ENCODE assay signal across 8 mouse cellular contexts in genomic region chr15:78597729-78598128, GRCm38 (mm10). TPM values are rescaled to one million over a fixed set of nuclear protein-coding genes. Genes with fewer than 3 reads are reported as not detected.
DNase-seq lines count a peak whose midpoint lies in the region; ATAC-seq and TF ChIP-seq lines count a peak whose summit lies in the region.

No protein-coding gene starts in this region.

- H3K9ac ChIP-seq in heart, embryonic 12.5 days, result no peak overlapping the region
- H3K9ac ChIP-seq in liver, adult 2 months (ENCODE audit: low read depth, low read length), result no peak overlapping the region

- H3K4me2 ChIP-seq in heart, embryonic 12.5 days, result no peak overlapping the region

- no peak overlapping the region for H3K27ac ChIP-seq in heart, embryonic 12.5 days (ENCODE audit: poor library complexity, severe bottlenecking)
- peak overlapping the region; percentile 96 for H3K27ac ChIP-seq in bone marrow macrophage, adult 2 months (ENCODE audit: insufficient read depth, low read depth, low read length)
- H3K27ac ChIP-seq in liver, adult 2 months (replicated peaks; ENCODE audit: insufficient read depth, low read depth, low read length), result peak overlapping the region; percentile 12; the same call in 1 of the 2 replicates

- no peaks in the 10 kb centered on the region for H3K79me2 ChIP-seq in liver, adult 2 months (ENCODE audit: control insufficient read depth, insufficient read depth, low read length)

- ATAC-seq in heart, embryonic 12.5 days (ENCODE audit: insufficient number of reproducible peaks, low FRiP score), result no peak

- H3K9me3 ChIP-seq in heart, embryonic 12.5 days (replicated peaks), result no peaks in the 10 kb centered on the region

- DNase-seq in heart, adult 11 months, result peak; percentile 96
- no peak for DNase-seq in liver, adult 2 months (ENCODE audit: extremely low read depth, low read depth, low spot score)
- DNase-seq in natural killer cell, adult 2 months (ENCODE audit: low spot score in 2 of 2), result peak; percentile 81 to 82
- DNase-seq in frontal cortex, postnatal 10 days (ENCODE audit: low spot score in 2 of 2), result no peak
- DNase-seq in adipocyte (ENCODE audit: low spot score), result no peak
- DNase-seq in left cerebral cortex, adult 18-20 months (ENCODE audit: low spot score in 2 of 2), result no peak

- H3K36me3 ChIP-seq in heart, embryonic 12.5 days, result no peaks in the 10 kb centered on the region
- H3K36me3 ChIP-seq in liver, adult 2 months (ENCODE audit: control insufficient read depth, insufficient read depth, low read length), result no peaks in the 10 kb centered on the region

- 46% methylated on average over 4 of the region's 4 CpGs for WGBS in heart, embryonic 12.5 days
- 77% methylated on average over 4 of the region's 4 CpGs for WGBS in liver, adult 2 months

- peak; percentile 80; the same call in 1 of the 2 replicates for TF ChIP-seq POLR2A in bone marrow macrophage, adult 2 months (IDR thresholded peaks at IDR 0.05; ENCODE audit: borderline replicate concordance, low read depth, low read length)
- TF ChIP-seq POLR2A in liver, adult 2 months (IDR thresholded peaks at IDR 0.05; ENCODE audit: extremely low read depth, insufficient read depth, low read length), result no peak

- no peak overlapping the region for H3K4me3 ChIP-seq in heart, embryonic 12.5 days
- peak overlapping the region; percentile 95 for H3K4me3 ChIP-seq in bone marrow macrophage, adult 2 months (ENCODE audit: insufficient read depth, low read length)
- peak overlapping the region; percentile 16; the same call in 1 of the 2 replicates for H3K4me3 ChIP-seq in liver, adult 2 months (ENCODE audit: insufficient read depth, low read depth, low read length)

- TF ChIP-seq CTCF in bone marrow macrophage, adult 2 months (IDR thresholded peaks at IDR 0.05; ENCODE audit: low read depth, low read length), result no peak
- no peak for TF ChIP-seq CTCF in liver, adult 2 months (IDR thresholded peaks at IDR 0.05; ENCODE audit: low read depth, low read length)

- no peaks in the 10 kb centered on the region for H3K4me1 ChIP-seq in heart, embryonic 12.5 days (replicated peaks)
- H3K4me1 ChIP-seq in bone marrow macrophage, adult 2 months (ENCODE audit: control insufficient read depth, insufficient read depth, low read length), result peaks cover 56% of the 10 kb centered on the region
- H3K4me1 ChIP-seq in liver, adult 2 months (ENCODE audit: control insufficient read depth, insufficient read depth, low read length), result no peaks in the 10 kb centered on the region

- H3K27me3 ChIP-seq in heart, embryonic 12.5 days (replicated peaks), result 0 out of 2 replicates have a peak, but pooled peaks cover 6% of the 10 kb centered on the region
- H3K27me3 ChIP-seq in liver, adult 2 months (ENCODE audit: control insufficient read depth, insufficient read depth, low read length), result no peaks in the 10 kb centered on the region

RNA-seq across cellular contexts. Expression of gene Cyth4, which starts 0.9 kb away (rescaled TPM):
- 3.8 and 4.8 TPM in 2 replicates for polyA plus RNA-seq in heart, embryonic 12.5 days (2016; fragmentation: Nextera tagmentation; extraction: Ambion mirVana)
- polyA plus RNA-seq in bone marrow macrophage, adult 2 months (2012; ENCODE audit: insufficient read depth, insufficient read length, missing spikeins), result 382 and 398 TPM in 2 replicates
- total RNA-seq in liver, adult 2 months (2014; rRNA removed), result 4.7 and 7.2 TPM in 2 replicates
- polyA plus RNA-seq in liver, adult 2 months (2012; rRNA removed), result 3.3 and 5.7 TPM in 2 replicates
- 10 to 100 TPM; 10.1 to 10.4 TPM for total RNA-seq in left cerebral cortex, adult 18-20 months (2021)

RNA-seq across cellular contexts. Expression of gene Rac2, which starts 25.1 kb away (rescaled TPM):
- 5.5 and 6.9 TPM in 2 replicates for polyA plus RNA-seq in heart, embryonic 12.5 days (2016; fragmentation: Nextera tagmentation; extraction: Ambion mirVana)
- polyA plus RNA-seq in bone marrow macrophage, adult 2 months (2012; ENCODE audit: insufficient read depth, insufficient read length, missing spikeins), result 440 and 552 TPM in 2 replicates
- 2.8 and 4.5 TPM in 2 replicates for total RNA-seq in liver, adult 2 months (2014; rRNA removed)
- polyA plus RNA-seq in liver, adult 2 months (2012; rRNA removed), result 30.8 and 35.9 TPM in 2 replicates
- total RNA-seq in left cerebral cortex, adult 18-20 months (2021), result 1 to 10 TPM; 2.9 to 4.6 TPM

RNA-seq across cellular contexts. Expression of gene Sstr3, which starts 53.2 kb away (rescaled TPM):
- 0.13 TPM in 1 of 2 replicates, not detected in the other for polyA plus RNA-seq in heart, embryonic 12.5 days (2016; fragmentation: Nextera tagmentation; extraction: Ambion mirVana)
- polyA plus RNA-seq in bone marrow macrophage, adult 2 months (2012; ENCODE audit: insufficient read depth, insufficient read length, missing spikeins), result not detected in 2 replicates
- under 0.01 TPM in 1 of 2 replicates, not detected in the other for total RNA-seq in liver, adult 2 months (2014; rRNA removed)
- not detected in 2 replicates for polyA plus RNA-seq in liver, adult 2 months (2012; rRNA removed)
- total RNA-seq in left cerebral cortex, adult 18-20 months (2021), result 10 to 100 TPM; 22.1 to 25.2 TPM

Comparison
In these comparisons a context has a peak if more than half of its experiments do, and no peak if none do; other contexts are left out.
1. DNase-seq: peak in heart, adult 11 months (single experiment) and natural killer cell, adult 2 months (2 of 2); none in liver, adult 2 months (single experiment), frontal cortex, postnatal 10 days (0 of 2), adipocyte (single experiment) and left cerebral cortex, adult 18-20 months (0 of 2).
2. RNA of gene Cyth4, which starts 0.9 kb away (polyA plus RNA-seq): 382 to 398 TPM in bone marrow macrophage, adult 2 months; 3.3 to 5.7 TPM in liver, adult 2 months and 3.8 to 4.8 TPM in heart, embryonic 12.5 days; every median in the first group is over 10 times any median in the second.
3. RNA of gene Rac2, which starts 25.1 kb away (polyA plus RNA-seq): 440 to 552 TPM in bone marrow macrophage, adult 2 months; 30.8 to 35.9 TPM in liver, adult 2 months and 5.5 to 6.9 TPM in heart, embryonic 12.5 days; every median in the first group is over 10 times any median in the second.